Mouse (Mus musculus): ENCODE results near the gene Accs.

GRCm38 (mm10) chr2:93881640-93882367 lies 32.1 kb upstream of the Accs start:
- TF ChIP-seq CTCF (IDR thresholded peaks at IDR 0.05; ENCODE audit: borderline replicate concordance, insufficient read depth, low read depth, low read length) (no peak), POLR2A (IDR thresholded peaks at IDR 0.05; ENCODE audit: borderline replicate concordance, insufficient read depth, low read length) (no peak)
